In genomic region chr5:37257243-37257642, GRCm38 (mm10) we compare ENCODE assay signal across 8 mouse cellular contexts. TPM values are rescaled to one million over a fixed set of nuclear protein-coding genes. Genes with fewer than 3 reads are reported as not detected.
DNase-seq lines count a peak whose midpoint lies in the region; ATAC-seq and TF ChIP-seq lines count a peak whose summit lies in the region.
"Had no signal": no experiment of that assay in that cellular context is flagged by ENCODE, and none has a peak within 500 bp of the region (broad histone marks: within the 10 kb centered on the region; RNA-seq: fewer than 3 reads in every experiment).

No protein-coding gene starts in this region.

- dilution Hi-C loops in CH12.LX (cut with MboI; ENCODE audit: extremely low pct_ligation_motif_present, extremely low pct_unique_long_range_greater_than_20kb, low sequenced_read_pairs): no loop called here

- in situ Hi-C loops in CH12.LX (cut with MboI; ENCODE audit: low pct_ligation_motif_present, low pct_unique_long_range_greater_than_20kb, low sequenced_read_pairs): no loop called here

- peak; percentile 87 for DNase-seq in kidney, postnatal 4 days
- DNase-seq in kidney, adult 11 months: no peak
- DNase-seq in CH12.LX (ENCODE audit: extremely low read depth): peak; percentile 43
- DNase-seq in NIH3T3 (ENCODE audit: low read depth): peak; percentile 70
- DNase-seq in forebrain, postnatal 0 days: no peak
- no peak for DNase-seq in T-cell, adult 2 months (ENCODE audit: low spot score)
- DNase-seq in heart, embryonic 10.5 days (ENCODE audit: low spot score): no peak
- DNase-seq: kidney, adult 2 months had no signal

- no peak for TF ChIP-seq EP300 in CH12.LX (IDR thresholded peaks at IDR 0.05; ENCODE audit: low read length)

- H3K4me3 ChIP-seq in CH12.LX (replicated peaks in 1 of 3; ENCODE audit: low read depth in 2 of 3, low read length in 2 of 3, poor library complexity in 1 of 3): no peak overlapping the region
- H3K4me3 ChIP-seq in forebrain, postnatal 0 days (ENCODE audit: low read depth, low read length): no peak overlapping the region
- no peak overlapping the region for H3K4me3 ChIP-seq in heart, embryonic 10.5 days

- 37% methylated on average over 5 of the region's 5 CpGs for WGBS in forebrain, postnatal 0 days
- 38% methylated on average over 5 of the region's 5 CpGs for WGBS in heart, embryonic 10.5 days

- H3K9ac ChIP-seq in CH12.LX (ENCODE audit: insufficient read depth, low read depth): no peak overlapping the region
- H3K9ac ChIP-seq in forebrain, postnatal 0 days: no peak overlapping the region

- TF ChIP-seq CTCF in CH12.LX (conservative IDR thresholded peaks at IDR 0.05 in 1 of 2, IDR thresholded peaks at IDR 0.05 in 1 of 2; ENCODE audit: low read depth in 2 of 2, low read length in 2 of 2): no peak
- no peak for TF ChIP-seq CTCF in forebrain, postnatal 0 days (IDR thresholded peaks at IDR 0.05; ENCODE audit: low read depth)

- H3K27ac ChIP-seq in CH12.LX (ENCODE audit: insufficient read depth, low read depth): no peak overlapping the region
- H3K27ac ChIP-seq in forebrain, postnatal 0 days (ENCODE audit: low read depth, low read length): peak overlapping the region; percentile 15; the same call in 1 of the 2 replicates
- no peak overlapping the region for H3K27ac ChIP-seq in heart, embryonic 10.5 days

- H3K36me3 ChIP-seq in CH12.LX (replicated peaks in 1 of 2; ENCODE audit: control insufficient read depth in 1 of 2, insufficient read depth in 1 of 2, low read length in 1 of 2): peaks cover 0 to 10% of the 10 kb centered on the region in 2 experiments
- H3K36me3 ChIP-seq in forebrain, postnatal 0 days (ENCODE audit: insufficient read depth): 0 out of 2 replicates have a peak, but pooled peaks cover 3% of the 10 kb centered on the region
- no peaks in the 10 kb centered on the region for H3K36me3 ChIP-seq in heart, embryonic 10.5 days

- ATAC-seq in forebrain, postnatal 0 days: no peak

- H3K4me2 ChIP-seq in CH12.LX (ENCODE audit: insufficient read depth, low read depth, poor library complexity, severe bottlenecking): no peak overlapping the region
- no peak overlapping the region for H3K4me2 ChIP-seq in forebrain, postnatal 0 days (ENCODE audit: low read depth)

- no peak for TF ChIP-seq POLR2A in CH12.LX (IDR thresholded peaks at IDR 0.05; ENCODE audit: low read depth, low read length)

- H3K9me3 ChIP-seq in CH12.LX (replicated peaks; ENCODE audit: low read length): no peaks in the 10 kb centered on the region
- no peaks in the 10 kb centered on the region for H3K9me3 ChIP-seq in forebrain, postnatal 0 days (ENCODE audit: low read length)
- no peaks in the 10 kb centered on the region for H3K9me3 ChIP-seq in heart, embryonic 10.5 days

- no peaks in the 10 kb centered on the region for H3K27me3 ChIP-seq in CH12.LX (replicated peaks)
- no peaks in the 10 kb centered on the region for H3K27me3 ChIP-seq in forebrain, postnatal 0 days (ENCODE audit: insufficient read depth, low read length)
- no peaks in the 10 kb centered on the region for H3K27me3 ChIP-seq in heart, embryonic 10.5 days (ENCODE audit: insufficient read depth, poor library complexity, severe bottlenecking)

- no peaks in the 10 kb centered on the region for H3K79me2 ChIP-seq in CH12.LX (replicated peaks; ENCODE audit: control insufficient read depth, extremely low read depth, insufficient read depth, poor library complexity, severe bottlenecking)

- no peak for TF ChIP-seq RAD21 in CH12.LX (IDR thresholded peaks at IDR 0.05; ENCODE audit: low read depth, low read length)

- peaks cover 13 to 52% of the 10 kb centered on the region in 2 experiments for H3K4me1 ChIP-seq in CH12.LX (ENCODE audit: control insufficient read depth in 1 of 2, insufficient read depth in 2 of 2)
- H3K4me1 ChIP-seq in forebrain, postnatal 0 days (ENCODE audit: insufficient read depth): peaks cover 23% of the 10 kb centered on the region; the same call in 1 of the 2 replicates
- 0 out of 2 replicates have a peak, but pooled peaks cover 3% of the 10 kb centered on the region for H3K4me1 ChIP-seq in heart, embryonic 10.5 days

TF ChIP-seq in CH12.LX, 34 proteins besides CTCF, POLR2A, EP300 and RAD21:
- TF ChIP-seq SMC3 (IDR thresholded peaks at IDR 0.05; ENCODE audit: low read depth, low read length) (no peak), E2F4 (IDR thresholded peaks at IDR 0.05; ENCODE audit: insufficient replicate concordance, low read depth, low read length) (no peak), ZC3H11A (IDR thresholded peaks at IDR 0.05; ENCODE audit: low read depth, low read length) (no peak), IRF4 (IDR thresholded peaks at IDR 0.05; ENCODE audit: low read depth, low read length) (no peak), MAX (IDR thresholded peaks at IDR 0.05; ENCODE audit: low read length) (peak; percentile 77), JUN (IDR thresholded peaks at IDR 0.05; ENCODE audit: insufficient read depth, low read depth, low read length) (no peak), MXI1 (IDR thresholded peaks at IDR 0.05; ENCODE audit: low read depth, low read length) (peak; percentile 96), TBP (conservative IDR thresholded peaks at IDR 0.05; ENCODE audit: low read depth, low read length) (no peak), SIN3A (IDR thresholded peaks at IDR 0.05; ENCODE audit: low read length) (peak; percentile 73)

RNA-seq across cellular contexts. Expression of gene Crmp1, which starts 15.5 kb away (rescaled TPM):
- total RNA-seq in CH12.LX (2012; rRNA removed) (9.1 and 10.5 TPM in 2 replicates), CH12.LX (2014; rRNA removed) (3.3 TPM in 2 replicates)
- 19.6 and 20.1 TPM in 2 replicates for polyA plus RNA-seq in CH12.LX (2012; ENCODE audit: insufficient read length, low read depth)
- total RNA-seq in forebrain, postnatal 0 days (2014; rRNA removed): 965 and 1,074 TPM in 2 replicates
- polyA plus RNA-seq in forebrain, postnatal 0 days (2015; fragmentation: Nextera tagmentation; extraction: Ambion mirVana): 1,043 and 1,136 TPM in 2 replicates
- polyA plus RNA-seq in heart, embryonic 10.5 days (2016; fragmentation: Nextera tagmentation; extraction: Ambion mirVana): 17.7 and 25.2 TPM in 2 replicates

Comparison
In these comparisons a context has a peak if more than half of its experiments do, and no peak if none do; other contexts are left out.
1. DNase-seq: peak in kidney, postnatal 4 days (2 of 2), CH12.LX (single experiment) and NIH3T3 (single experiment); none in kidney, adult 11 months (single experiment), forebrain, postnatal 0 days (single experiment), T-cell, adult 2 months (single experiment) and heart, embryonic 10.5 days (single experiment).
2. RNA of gene Crmp1, which starts 15.5 kb away (polyA plus RNA-seq): 1,043 to 1,136 TPM in forebrain, postnatal 0 days; 17.7 to 25.2 TPM in heart, embryonic 10.5 days and 19.6 to 20.1 TPM in CH12.LX; every median in the first group is over 10 times any median in the second.